Mouse (Mus musculus): ENCODE data around the gene Card19.

The Card19 gene

DNA sequence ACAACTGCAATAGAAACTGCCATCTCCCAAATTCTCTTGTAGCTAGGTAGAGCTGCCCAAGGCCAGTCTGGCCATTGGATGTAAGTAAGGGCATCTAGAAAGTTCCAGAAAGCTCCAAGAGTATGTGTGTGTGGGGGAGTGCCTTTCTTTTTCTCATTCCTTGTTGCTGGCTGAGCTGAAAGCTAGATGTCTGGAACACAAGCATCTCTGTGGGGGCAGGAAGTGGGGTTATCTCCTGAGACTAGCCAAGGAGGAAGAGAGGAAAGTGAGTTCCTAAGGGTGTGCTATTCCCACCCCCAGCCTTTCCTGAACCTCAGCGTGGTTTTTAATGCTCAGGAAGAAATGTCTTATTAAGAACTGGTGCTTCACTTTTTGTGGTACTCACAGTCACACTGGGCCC, 44.1 kb downstream of the Card19 start:
- no peak for DNase-seq (ENCODE audit: low spot score)

GRCm38 (mm10) chr13:49170623-49171022, 45.2 kb downstream of the Card19 start:
- no peak for DNase-seq (ENCODE audit: low spot score)

- peak; percentile 62 for DNase-seq (ENCODE audit: low spot score)
Measured at GRCm38 (mm10) chr13:49169448-49170207, 46.2 kb downstream of the Card19 start.

- no peak for DNase-seq (ENCODE audit: low spot score)
Measured at GRCm38 (mm10) chr13:49167081-49167480, 48.8 kb downstream of the Card19 start.

DNA sequence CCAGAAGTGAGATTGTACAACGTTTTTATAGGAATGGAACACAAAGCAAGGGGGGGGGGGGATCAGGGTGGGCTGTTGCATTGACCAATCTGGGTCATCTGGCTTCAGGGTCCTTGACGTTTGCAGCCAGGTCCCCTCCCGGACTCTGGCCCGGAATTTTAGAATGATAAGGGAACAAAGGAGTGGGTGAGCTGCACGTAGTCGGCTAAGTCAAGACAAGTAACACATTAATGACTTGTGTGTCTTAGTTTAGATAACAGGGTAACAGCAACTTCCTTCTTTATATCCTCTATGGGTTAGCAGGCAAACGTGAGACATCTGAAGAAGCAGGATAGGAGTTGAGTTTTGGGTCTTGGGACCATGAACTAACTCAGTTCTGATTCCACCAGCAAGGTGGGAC, 52.2 kb downstream of the Card19 start:
- no peak for DNase-seq (ENCODE audit: low spot score)

- DNase-seq (ENCODE audit: low spot score), result no peak
Measured at GRCm38 (mm10) chr13:49162722-49163121, 53.1 kb downstream of the Card19 start.

DNA sequence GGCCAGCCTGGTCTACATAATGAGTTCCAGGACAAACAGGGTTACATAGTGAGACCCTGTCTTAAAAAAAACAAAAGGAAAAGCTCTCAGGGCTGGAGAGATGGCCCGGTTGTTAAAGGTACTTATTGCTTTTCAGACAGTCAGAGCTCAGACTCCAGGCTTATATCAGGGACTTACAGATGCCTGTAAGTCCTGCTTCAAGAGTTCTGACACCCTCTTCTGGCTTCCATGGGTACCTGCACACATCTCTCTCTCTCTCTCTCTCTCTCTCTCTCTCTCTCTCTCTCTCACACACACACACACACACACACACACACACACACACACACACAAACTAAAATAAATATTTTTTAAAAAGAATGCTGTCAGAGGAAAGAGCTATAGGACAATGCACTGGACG, 54.6 kb downstream of the Card19 start:
- DNase-seq (ENCODE audit: low spot score), result no peak

DNA sequence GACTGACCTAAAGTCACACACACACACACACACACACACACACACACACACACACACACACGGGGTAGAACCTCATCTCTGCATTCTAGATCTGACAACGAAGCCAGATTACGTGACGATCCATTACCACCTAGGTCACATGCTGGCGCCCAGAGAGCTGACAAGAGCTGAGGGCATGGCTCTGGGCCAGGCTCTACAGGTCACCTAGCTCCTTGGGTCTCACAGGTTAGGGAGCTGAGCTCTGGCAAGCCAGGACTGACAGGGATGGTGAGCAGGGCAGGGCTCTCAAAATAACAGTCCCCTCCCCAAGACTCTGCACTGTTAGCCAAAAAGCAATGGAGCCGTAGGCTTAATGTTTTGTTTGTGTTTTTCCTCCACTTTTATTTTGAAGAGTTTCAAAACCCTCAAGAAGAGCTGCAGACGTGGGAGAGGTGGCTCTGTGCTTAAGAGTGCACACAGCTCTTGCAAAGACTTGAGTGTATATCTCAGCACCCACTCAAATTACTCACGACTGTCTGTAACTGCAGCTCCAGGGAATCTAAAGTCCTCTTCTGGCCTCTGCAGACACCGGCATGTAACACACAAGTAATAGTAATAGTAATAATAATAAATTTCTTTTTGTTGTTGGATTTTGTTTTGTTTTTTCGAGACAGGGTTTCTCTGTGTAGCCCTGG, 57.7 kb downstream of the Card19 start:
- DNase-seq (ENCODE audit: low spot score), result no peak

- no peak for DNase-seq (ENCODE audit: low spot score)
Measured at GRCm38 (mm10) chr13:49156645-49157044, 59.2 kb downstream of the Card19 start.

- no peak for DNase-seq (ENCODE audit: low spot score)
Measured at GRCm38 (mm10) chr13:49154621-49155020, 61.2 kb downstream of the Card19 start.

DNA sequence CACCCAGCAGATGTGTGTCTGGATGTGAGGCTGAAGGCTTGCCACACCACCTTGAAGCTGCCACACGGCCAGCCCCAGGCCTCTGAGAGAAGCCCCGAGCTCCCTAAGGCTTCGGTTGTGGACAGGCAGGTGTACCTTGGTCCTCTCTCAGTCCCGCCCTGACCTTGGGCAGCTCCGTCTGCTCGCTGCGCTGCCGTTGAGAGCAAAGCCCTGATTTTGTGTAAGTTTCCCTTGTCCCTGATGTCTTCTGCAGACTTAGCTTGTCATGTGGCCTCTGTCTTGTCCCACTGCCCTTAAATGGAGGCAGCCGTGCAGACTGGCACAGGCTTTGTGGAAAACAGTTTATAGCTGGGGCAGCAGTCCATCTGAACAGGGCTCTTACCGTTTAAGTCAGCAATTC, 61.8 kb downstream of the Card19 start:
- DNase-seq (ENCODE audit: low spot score), result no peak

All from adipocyte (in vitro differentiated cells).